Mouse (Mus musculus) lung, postnatal 36 days (tissue): Measurements from ENCODE around the gene Olfr895.

Experiments used
- DNase-seq: peaks from one replicate; pipeline ENCODE4 v3.0.0; 2022; ENCODE audit warnings: mixed read lengths

Olfr895 gene

DNA sequence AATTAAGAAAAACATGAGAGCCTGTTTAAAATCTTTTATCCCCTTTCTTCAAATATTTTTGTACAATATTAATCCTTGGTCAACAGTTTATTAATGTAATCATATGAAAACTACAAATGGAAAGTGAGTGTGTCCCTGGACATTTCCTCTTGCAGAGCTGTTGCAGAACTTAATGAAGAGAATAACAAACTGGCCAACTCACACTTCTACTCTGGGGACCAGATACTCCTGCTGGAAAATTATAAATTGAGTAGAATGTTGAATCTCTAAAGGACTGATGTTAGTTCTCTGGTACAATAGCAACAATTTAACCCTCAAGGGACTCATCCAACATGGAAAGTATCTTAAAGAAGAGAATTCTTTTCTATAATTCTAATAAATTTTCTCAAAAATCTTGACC, at the start of gene Olfr895:
TSS of gene Olfr895 (plus strand) at position 301 of the 400 bp plus-strand sequence.
- no peak for DNase-seq

DNA sequence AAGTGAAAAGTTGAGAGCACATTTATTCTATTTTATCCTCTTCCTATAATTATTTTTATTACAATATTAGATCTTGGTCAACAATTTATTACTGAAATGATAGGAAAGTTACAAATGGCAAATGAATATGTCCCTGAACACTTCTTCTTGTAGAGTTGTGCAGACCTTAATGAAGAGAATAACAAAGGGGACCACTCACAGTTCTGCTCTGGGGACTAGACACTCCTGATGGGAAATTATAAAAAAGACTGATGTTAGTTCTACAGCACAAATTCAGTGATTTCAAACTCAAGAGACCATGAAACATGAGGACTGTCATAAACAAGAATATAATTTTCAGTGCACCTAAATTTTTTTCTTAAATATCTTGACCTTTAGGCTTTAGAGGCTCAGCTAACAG, 15.2 kb upstream of the Olfr895 start, which contains the start of gene Olfr143:
TSS of gene Olfr143 (plus strand) at position 301 of the 400 bp plus-strand sequence.
- no peak for DNase-seq

DNA sequence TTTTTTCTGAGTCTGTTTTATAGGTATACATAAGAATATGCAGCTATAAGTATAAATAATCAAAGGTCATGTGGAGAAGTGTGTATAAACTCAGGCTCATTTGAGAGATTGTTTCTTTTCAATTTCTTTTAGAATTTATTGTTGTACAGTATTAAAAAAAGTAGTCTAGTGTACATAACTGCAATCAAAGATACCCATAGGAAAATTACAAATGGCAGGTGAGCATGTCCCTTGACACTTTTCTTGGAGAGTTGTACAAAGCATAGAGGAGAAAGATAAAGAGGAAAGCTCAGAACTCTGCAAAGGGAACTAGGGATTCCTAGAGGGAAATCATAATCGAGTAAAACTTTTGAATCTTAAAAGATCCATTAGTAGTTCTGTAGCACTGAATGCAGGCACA, 23.2 kb downstream of the Olfr895 start, which contains the start of gene Olfr896-ps1:
TSS of gene Olfr896-ps1 (plus strand) at position 301 of the 400 bp plus-strand sequence.
- DNase-seq, result no peak
